Mouse (Mus musculus): Measurements from ENCODE around the gene Pitx2. TPM values are rescaled to one million over a fixed set of nuclear protein-coding genes. Genes with fewer than 3 reads are reported as not detected.

Pitx2 gene
- polyA plus RNA-seq, 1 experiment: 0.26 TPM

- no peaks in the 10 kb centered on the region for H3K36me3 ChIP-seq (ENCODE audit: control insufficient read depth, insufficient read depth, low read length)
- H3K4me1 ChIP-seq (replicated peaks; ENCODE audit: control insufficient read depth, insufficient read depth, low read length): peaks cover 9% of the 10 kb centered on the region
- 6% methylated on average over 26 of the region's 26 CpGs for WGBS
- peaks cover 34% of the 10 kb centered on the region for H3K27me3 ChIP-seq (ENCODE audit: control insufficient read depth, insufficient read depth, low read length)
- no peak overlapping the region for H3K4me3 ChIP-seq (ENCODE audit: control insufficient read depth, insufficient read depth, low read length)
- no peak overlapping the region for H3K27ac ChIP-seq (ENCODE audit: control insufficient read depth, insufficient read depth, low read length)
- no peak for DNase-seq
- TF ChIP-seq POLR2A (IDR thresholded peaks at IDR 0.05; ENCODE audit: control insufficient read depth, extremely low read depth, insufficient read depth, low read length, poor library complexity) (no peak), CTCF (IDR thresholded peaks at IDR 0.05; ENCODE audit: borderline replicate concordance, control insufficient read depth, extremely low read depth, insufficient read depth, low read length, poor library complexity) (no peak)
These were observed 15.6 kb downstream of the Pitx2 start for GRCm38 (mm10) chr3:129215241-129215750.

DNA sequence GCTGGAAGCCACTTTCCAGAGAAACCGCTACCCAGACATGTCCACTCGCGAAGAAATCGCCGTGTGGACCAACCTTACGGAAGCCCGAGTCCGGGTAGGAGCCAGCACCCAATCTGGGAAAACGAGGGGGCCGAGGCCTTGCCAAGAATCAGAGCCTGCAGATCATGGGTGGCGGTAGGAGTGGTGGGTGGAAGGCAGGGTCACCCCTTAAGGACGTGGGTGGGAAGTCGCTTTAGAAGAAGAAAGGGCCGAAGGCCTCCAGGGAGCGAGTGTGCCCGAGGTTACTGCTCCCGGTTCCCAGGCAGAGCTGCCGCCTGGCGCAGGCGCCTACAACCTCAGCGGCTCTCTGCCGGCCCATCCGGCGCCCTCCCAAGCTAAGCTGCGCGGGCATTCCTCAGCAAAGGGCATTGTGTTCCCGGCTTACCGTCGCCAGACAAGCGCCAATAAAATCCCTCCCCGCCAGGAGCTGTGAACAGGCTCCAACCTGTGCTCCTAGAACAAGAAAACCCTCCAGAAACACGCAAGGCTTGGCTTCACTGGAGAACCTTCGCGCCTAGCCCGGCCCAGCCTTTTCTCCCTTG is 16.2 kb downstream of the Pitx2 start:
- Histone ChIP-seq H3K36me3 (ENCODE audit: control insufficient read depth, insufficient read depth, low read length) (no peaks in the 10 kb centered on the region), H3K4me1 (replicated peaks; ENCODE audit: control insufficient read depth, insufficient read depth, low read length) (peaks cover 9% of the 10 kb centered on the region), H3K27ac (ENCODE audit: control insufficient read depth, insufficient read depth, low read length) (no peak overlapping the region), H3K27me3 (ENCODE audit: control insufficient read depth, insufficient read depth, low read length) (peaks cover 35% of the 10 kb centered on the region), H3K4me3 (ENCODE audit: control insufficient read depth, insufficient read depth, low read length) (no peak overlapping the region)
- 7% methylated on average over 35 of the region's 35 CpGs for WGBS
- TF ChIP-seq POLR2A (IDR thresholded peaks at IDR 0.05; ENCODE audit: control insufficient read depth, extremely low read depth, insufficient read depth, low read length, poor library complexity): no peak
- TF ChIP-seq CTCF (IDR thresholded peaks at IDR 0.05; ENCODE audit: borderline replicate concordance, control insufficient read depth, extremely low read depth, insufficient read depth, low read length, poor library complexity): no peak
- DNase-seq: no peak

DNA sequence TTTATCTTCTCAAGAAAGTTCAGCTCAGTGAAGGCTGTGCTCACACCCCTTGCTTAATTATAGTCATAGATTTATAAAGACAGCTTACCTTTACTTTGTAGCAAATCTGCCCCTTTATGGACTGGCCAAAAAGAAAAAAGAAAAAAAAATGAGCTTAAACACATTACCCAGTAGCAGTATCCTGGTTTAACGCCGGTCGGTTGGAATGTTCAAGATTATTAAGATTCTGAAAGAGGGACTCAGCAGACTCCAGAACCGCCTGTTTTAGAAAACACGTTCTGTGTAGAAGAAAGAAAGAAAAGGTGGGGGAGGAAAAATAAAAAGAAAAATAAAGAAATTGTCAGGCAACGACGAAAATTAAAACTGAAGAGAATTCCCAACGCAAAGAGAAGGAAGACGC is 16.8 kb downstream of the Pitx2 start:
- Histone ChIP-seq H3K4me3 (ENCODE audit: control insufficient read depth, insufficient read depth, low read length) (no peak overlapping the region), H3K27ac (ENCODE audit: control insufficient read depth, insufficient read depth, low read length) (no peak overlapping the region), H3K4me1 (replicated peaks; ENCODE audit: control insufficient read depth, insufficient read depth, low read length) (peaks cover 9% of the 10 kb centered on the region), H3K36me3 (ENCODE audit: control insufficient read depth, insufficient read depth, low read length) (no peaks in the 10 kb centered on the region), H3K27me3 (ENCODE audit: control insufficient read depth, insufficient read depth, low read length) (peaks cover 39% of the 10 kb centered on the region)
- TF ChIP-seq CTCF (IDR thresholded peaks at IDR 0.05; ENCODE audit: borderline replicate concordance, control insufficient read depth, extremely low read depth, insufficient read depth, low read length, poor library complexity) (no peak), POLR2A (IDR thresholded peaks at IDR 0.05; ENCODE audit: control insufficient read depth, extremely low read depth, insufficient read depth, low read length, poor library complexity) (no peak)
- WGBS: 10% methylated on average over 9 of the region's 9 CpGs
- DNase-seq: no peak

DNA sequence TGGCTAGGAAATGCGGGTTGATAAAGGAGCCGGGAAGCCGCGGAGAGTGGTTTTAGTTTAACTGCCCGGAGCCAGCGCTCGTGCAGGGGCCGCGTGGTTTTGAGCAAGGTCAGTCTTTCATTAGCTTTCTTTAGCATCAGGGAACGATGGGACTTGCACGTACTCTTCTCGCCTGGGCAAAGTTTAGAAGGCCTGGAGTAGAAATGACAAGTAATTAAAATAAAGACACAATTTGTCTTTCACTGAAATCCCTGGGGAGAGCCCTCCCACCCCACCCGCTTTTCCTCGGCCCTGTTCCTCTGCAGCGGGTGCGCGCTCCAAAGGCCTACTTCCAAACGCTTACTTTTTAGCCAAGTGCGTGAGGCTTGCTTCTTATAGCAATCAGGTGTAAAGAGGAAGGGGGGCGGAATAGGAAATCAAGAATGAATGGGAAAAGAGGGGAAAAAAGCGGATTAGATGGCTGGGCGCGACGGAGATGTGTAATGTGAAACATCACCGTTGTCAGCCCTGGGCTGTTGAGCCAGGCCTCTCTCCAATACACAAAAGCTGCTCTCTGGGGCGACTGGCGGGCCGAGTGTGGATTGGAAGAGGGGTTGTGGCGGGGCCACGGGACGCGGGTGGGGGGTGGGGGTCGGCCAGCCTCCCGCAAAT is 17.4 kb downstream of the Pitx2 start:
- Histone ChIP-seq H3K4me1 (replicated peaks; ENCODE audit: control insufficient read depth, insufficient read depth, low read length) (peaks cover 9% of the 10 kb centered on the region), H3K4me3 (ENCODE audit: control insufficient read depth, insufficient read depth, low read length) (no peak overlapping the region), H3K36me3 (ENCODE audit: control insufficient read depth, insufficient read depth, low read length) (no peaks in the 10 kb centered on the region), H3K27me3 (ENCODE audit: control insufficient read depth, insufficient read depth, low read length) (peaks cover 39% of the 10 kb centered on the region), H3K27ac (ENCODE audit: control insufficient read depth, insufficient read depth, low read length) (no peak overlapping the region)
- no peak for TF ChIP-seq CTCF (IDR thresholded peaks at IDR 0.05; ENCODE audit: borderline replicate concordance, control insufficient read depth, extremely low read depth, insufficient read depth, low read length, poor library complexity)
- TF ChIP-seq POLR2A (IDR thresholded peaks at IDR 0.05; ENCODE audit: control insufficient read depth, extremely low read depth, insufficient read depth, low read length, poor library complexity): no peak
- 8% methylated on average over 34 of the region's 34 CpGs for WGBS
- no peak for DNase-seq

DNA sequence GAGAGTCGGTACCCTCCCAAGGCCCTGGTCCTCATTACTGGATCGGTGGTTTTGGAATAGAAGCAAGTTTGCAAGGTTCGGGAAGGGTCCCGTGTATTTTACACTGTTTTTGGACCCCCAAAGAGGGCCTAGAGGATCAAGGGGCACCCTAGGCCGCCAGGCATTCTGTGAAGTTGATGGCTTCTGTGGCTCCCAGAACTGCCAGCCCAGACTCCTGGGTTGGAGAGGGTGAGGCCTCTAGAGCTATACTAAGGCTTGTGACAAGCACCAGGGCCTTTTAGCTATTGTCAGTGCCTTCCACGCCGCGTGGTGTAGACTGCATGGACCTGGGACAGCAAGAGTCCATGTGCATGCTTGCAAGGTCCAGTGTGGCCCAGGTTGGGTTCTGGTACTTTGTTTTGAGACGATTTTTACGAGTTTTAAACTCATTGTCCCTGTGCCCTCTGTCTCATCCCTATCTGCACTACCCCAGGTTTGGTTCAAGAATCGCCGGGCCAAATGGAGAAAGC is 18.2 kb downstream of the Pitx2 start:
- H3K4me3 ChIP-seq (ENCODE audit: control insufficient read depth, insufficient read depth, low read length): no peak overlapping the region
- H3K27ac ChIP-seq (ENCODE audit: control insufficient read depth, insufficient read depth, low read length): no peak overlapping the region
- WGBS: 13% methylated on average over 12 of the region's 12 CpGs
- peaks cover 38% of the 10 kb centered on the region for H3K27me3 ChIP-seq (ENCODE audit: control insufficient read depth, insufficient read depth, low read length)
- DNase-seq: no peak
- peaks cover 9% of the 10 kb centered on the region for H3K4me1 ChIP-seq (replicated peaks; ENCODE audit: control insufficient read depth, insufficient read depth, low read length)
- TF ChIP-seq POLR2A (IDR thresholded peaks at IDR 0.05; ENCODE audit: control insufficient read depth, extremely low read depth, insufficient read depth, low read length, poor library complexity) (no peak), CTCF (IDR thresholded peaks at IDR 0.05; ENCODE audit: borderline replicate concordance, control insufficient read depth, extremely low read depth, insufficient read depth, low read length, poor library complexity) (no peak)
- no peaks in the 10 kb centered on the region for H3K36me3 ChIP-seq (ENCODE audit: control insufficient read depth, insufficient read depth, low read length)

DNA sequence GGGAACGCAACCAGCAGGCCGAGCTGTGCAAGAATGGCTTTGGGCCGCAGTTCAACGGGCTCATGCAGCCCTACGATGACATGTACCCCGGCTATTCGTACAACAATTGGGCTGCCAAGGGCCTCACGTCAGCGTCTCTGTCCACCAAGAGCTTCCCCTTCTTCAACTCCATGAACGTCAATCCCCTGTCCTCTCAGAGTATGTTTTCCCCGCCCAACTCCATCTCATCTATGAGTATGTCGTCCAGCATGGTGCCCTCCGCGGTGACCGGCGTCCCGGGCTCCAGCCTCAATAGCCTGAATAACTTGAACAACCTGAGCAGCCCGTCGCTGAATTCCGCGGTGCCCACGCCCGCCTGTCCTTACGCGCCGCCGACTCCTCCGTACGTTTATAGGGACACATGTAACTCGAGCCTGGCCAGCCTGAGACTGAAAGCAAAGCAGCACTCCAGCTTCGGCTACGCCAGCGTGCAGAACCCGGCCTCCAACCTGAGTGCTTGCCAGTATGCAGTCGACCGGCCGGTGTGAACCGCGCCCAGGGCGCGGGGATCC is 18.8 kb downstream of the Pitx2 start:
- no peak for DNase-seq
- Histone ChIP-seq H3K27me3 (ENCODE audit: control insufficient read depth, insufficient read depth, low read length) (peaks cover 38% of the 10 kb centered on the region), H3K4me3 (ENCODE audit: control insufficient read depth, insufficient read depth, low read length) (no peak overlapping the region)

More for the DNA sequence above, 18.8 kb downstream of the Pitx2 start:
- no peak overlapping the region for H3K27ac ChIP-seq (ENCODE audit: control insufficient read depth, insufficient read depth, low read length)
- no peaks in the 10 kb centered on the region for H3K36me3 ChIP-seq (ENCODE audit: control insufficient read depth, insufficient read depth, low read length)
- peaks cover 9% of the 10 kb centered on the region for H3K4me1 ChIP-seq (replicated peaks; ENCODE audit: control insufficient read depth, insufficient read depth, low read length)
- 8% methylated on average over 41 of the region's 41 CpGs for WGBS
- no peak for TF ChIP-seq CTCF (IDR thresholded peaks at IDR 0.05; ENCODE audit: borderline replicate concordance, control insufficient read depth, extremely low read depth, insufficient read depth, low read length, poor library complexity)
- TF ChIP-seq POLR2A (IDR thresholded peaks at IDR 0.05; ENCODE audit: control insufficient read depth, extremely low read depth, insufficient read depth, low read length, poor library complexity): no peak
